Mouse (Mus musculus): ENCODE measurements around the gene Tmem101. TPM values are rescaled to one million over a fixed set of nuclear protein-coding genes. Genes with fewer than 3 reads are reported as not detected.

Gene Tmem101
- total RNA-seq, 2 experiments from 2014 or later, result 20.8 to 23.0 TPM

GRCm38 (mm10) chr11:102107732-102108131 is 48.5 kb downstream of the Tmem101 start, which contains the start of gene Pyy:
TSS of gene Pyy (minus strand) at chr11:102107832.
- no peak for DNase-seq (ENCODE audit: extremely low spot score in 1 of 2, low spot score in 2 of 2)
- no peak within 1 kb of the TSS for H3K4me3 ChIP-seq
- intact Hi-C loops (cut with DNase I), result loop anchor here (10.0 kb wide), 1 partner anchor 193 kb away; no protein-coding TSS in a partner anchor
- TF ChIP-seq CTCF (IDR thresholded peaks at IDR 0.05), result no peak
- H3K27ac ChIP-seq, result no peak within 1 kb of the TSS

- no peak for DNase-seq (ENCODE audit: extremely low spot score in 1 of 2, low spot score in 2 of 2)
- H3K4me3 ChIP-seq, result no peak overlapping the region
- no peak for TF ChIP-seq CTCF (IDR thresholded peaks at IDR 0.05)
- H3K27ac ChIP-seq, result no peak overlapping the region
- intact Hi-C loops (cut with DNase I), result loop anchor here (10.0 kb wide), 1 partner anchor 192 kb away; no protein-coding TSS in a partner anchor
Measured at GRCm38 (mm10) chr11:102106911-102107310, 49.3 kb downstream of the Tmem101 start.

Other genes with a start within 250 kb of the Tmem101 start
- not detected for gene Sost, start 189.4 kb downstream of the Tmem101 start, total RNA-seq (2021)
- not detected for gene Cfap97d1, start 172.1 kb downstream of the Tmem101 start, total RNA-seq (2021)
- 100 to 1,000 TPM; 206 to 220 TPM for gene Dusp3, start 169.4 kb downstream of the Tmem101 start, total RNA-seq (2021)
- 10 to 100 TPM; 94.6 to 98.8 TPM for gene Mpp3, start 127.9 kb downstream of the Tmem101 start, total RNA-seq (2021)
- gene Cd300lg, start 114.9 kb downstream of the Tmem101 start, total RNA-seq (2021), result not detected
- gene Mpp2, start 67.9 kb downstream of the Tmem101 start, total RNA-seq (2021), result 100 to 1,000 TPM; 146 to 157 TPM
- not detected for gene Ppy, start 55.1 kb downstream of the Tmem101 start, total RNA-seq (2021)
- gene Pyy, start 48.6 kb downstream of the Tmem101 start, total RNA-seq (2021), result not detected
- under 1 TPM in 1 of 2 experiments, not detected in 1; 0.11 TPM for gene Nags, start 10.9 kb downstream of the Tmem101 start, total RNA-seq (2021)
- 10 to 100 TPM; 55.2 to 58.9 TPM for gene Lsm12, start 28.9 kb upstream of the Tmem101 start, total RNA-seq (2021)
- 10 to 100 TPM; 62.9 to 69.8 TPM for gene G6pc3, start 33.2 kb upstream of the Tmem101 start, total RNA-seq (2021)
- gene Hdac5, start 73.8 kb upstream of the Tmem101 start, total RNA-seq (2021), result 100 to 1,000 TPM; 286 to 315 TPM
- 1 to 10 TPM; 1.0 to 2.0 TPM for gene BC030867, start 92.5 kb upstream of the Tmem101 start, total RNA-seq (2021)
- gene Asb16, start 112.3 kb upstream of the Tmem101 start, total RNA-seq (2021), result 1 to 10 TPM; 1.2 to 1.4 TPM
- gene Tmub2, start 128.5 kb upstream of the Tmem101 start, total RNA-seq (2021), result 10 to 100 TPM; 66.6 to 74.4 TPM
- 100 to 1,000 TPM; 236 to 242 TPM for gene Atxn7l3, start 140.2 kb upstream of the Tmem101 start, total RNA-seq (2021)
- gene Ubtf, start 163.3 kb upstream of the Tmem101 start, total RNA-seq (2021), result 100 to 1,000 TPM; 131 to 141 TPM
- under 1 TPM; 0.16 to 0.43 TPM for gene Slc4a1, start 209.8 kb upstream of the Tmem101 start, total RNA-seq (2021)
- 100 to 1,000 TPM; 505 to 522 TPM for gene Rundc3a, start 237.0 kb upstream of the Tmem101 start, total RNA-seq (2021)

All from left cerebral cortex, adult 2 months (tissue).